Mouse (Mus musculus) stomach, embryonic 15.5 days (tissue): Measurements from ENCODE around the gene Pdcd2. TPM values are rescaled to one million over a fixed set of nuclear protein-coding genes. Genes with fewer than 3 reads are reported as not detected.

Experiments
- ATAC-seq: fragments of 200-750 bp; cut with Nextera tagmentation; 2 replicates; pipeline ENCODE4 v1.8.0; 2017; ENCODE audit warnings: low read depth, moderate number of reproducible peaks, moderate TSS enrichment; ENCODE audit not compliant: insufficient read depth, low FRiP score
- H3K27ac ChIP-seq: fragments of 300-500 bp; sonication (generic); 2 replicates; pipeline ENCODE4 v1.5.1; 2015; ENCODE audit warnings: mild to moderate bottlenecking, inconsistent platforms
- H3K27me3 ChIP-seq: fragments of 300-500 bp; sonication (generic); replicated peaks from 2 replicates; pipeline ENCODE4 v1.6.1; 2015; ENCODE audit warnings: inconsistent platforms
- H3K36me3 ChIP-seq: fragments of 300-500 bp; sonication (generic); 2 replicates; pipeline ENCODE4 v1.6.1; 2015; ENCODE audit warnings: inconsistent platforms
- H3K4me1 ChIP-seq: fragments of 300-500 bp; sonication (generic); 2 replicates; pipeline ENCODE4 v1.6.1; 2015; ENCODE audit warnings: inconsistent platforms
- H3K4me2 ChIP-seq: fragments of 300-500 bp; sonication (generic); 2 replicates; pipeline ENCODE4 v1.6.1; 2015; ENCODE audit warnings: mild to moderate bottlenecking, inconsistent platforms
- H3K4me3 ChIP-seq: fragments of 300-500 bp; sonication (generic); replicated peaks from 2 replicates; pipeline ENCODE4 v1.5.1; 2015; ENCODE audit warnings: inconsistent platforms
- H3K9ac ChIP-seq: fragments of 300-500 bp; sonication (generic); 2 replicates; pipeline ENCODE4 v1.6.1; 2015; ENCODE audit warnings: inconsistent platforms
- H3K9me3 ChIP-seq: fragments of 300-500 bp; sonication (generic); 2 replicates; pipeline ENCODE4 v1.6.1; 2016; ENCODE audit warnings: inconsistent platforms
- WGBS: fragments of 180-500 bp; shearing (Covaris S2); methylation state at CpG from one replicate; pipeline ENCODE4 v1.1.7; 2015; 5-methylcytosine and 5-hydroxymethylcytosine counted together
- polyA plus RNA-seq: library from polyadenylated mRNA; unstranded; fragments of >200 nt; fragmentation: Nextera tagmentation; extraction: Ambion mirVana; gene quantifications from 2 replicates; pipeline ENCODE4 v1.2.1, GENCODE M21; 2015

Pdcd2 gene
- polyA plus RNA-seq, 1 experiment from 2014 or later, result 45.1 TPM

DNA sequence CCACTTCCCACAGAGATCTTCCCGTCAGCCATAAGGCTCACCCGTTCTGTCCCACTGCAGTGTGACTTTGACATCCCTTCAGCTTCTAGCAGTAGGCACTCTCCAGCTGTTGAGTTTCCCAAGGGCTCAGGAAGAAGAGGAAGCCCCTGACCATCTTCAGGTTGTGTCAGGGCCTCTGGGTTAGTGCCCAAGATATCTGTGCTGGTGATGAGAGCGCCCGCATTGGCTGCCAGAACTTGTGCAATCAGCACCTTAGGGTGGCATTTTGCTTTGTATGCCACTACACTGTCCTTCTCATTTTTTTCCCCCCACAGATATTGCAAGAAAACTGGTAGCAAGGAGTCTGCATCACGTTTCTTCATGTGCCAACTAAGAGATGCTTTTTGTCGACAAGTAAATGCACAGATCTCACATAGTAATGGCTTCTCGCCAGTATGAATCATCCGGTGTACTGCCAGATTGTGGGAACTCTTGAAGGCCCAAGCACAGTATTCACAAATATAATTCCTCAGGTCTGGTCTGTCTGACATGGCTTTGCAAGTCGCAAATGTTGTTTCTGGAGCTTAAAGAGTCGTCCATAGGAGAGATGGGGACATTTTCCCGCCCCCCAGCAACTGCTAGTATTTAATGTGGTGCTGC, 8.2 kb upstream of the Pdcd2 start:
- Histone ChIP-seq H3K27me3 (no peaks in the 10 kb centered on the region), H3K9ac (no peak overlapping the region), H3K27ac (no peak overlapping the region), H3K9me3 (no peaks in the 10 kb centered on the region), H3K4me1 (no peaks in the 10 kb centered on the region), H3K4me2 (no peak overlapping the region), H3K4me3 (no peak overlapping the region), H3K36me3 (no peaks in the 10 kb centered on the region)
- ATAC-seq, result no peak
- 63% methylated on average over 11 of the region's 11 CpGs for WGBS

DNA sequence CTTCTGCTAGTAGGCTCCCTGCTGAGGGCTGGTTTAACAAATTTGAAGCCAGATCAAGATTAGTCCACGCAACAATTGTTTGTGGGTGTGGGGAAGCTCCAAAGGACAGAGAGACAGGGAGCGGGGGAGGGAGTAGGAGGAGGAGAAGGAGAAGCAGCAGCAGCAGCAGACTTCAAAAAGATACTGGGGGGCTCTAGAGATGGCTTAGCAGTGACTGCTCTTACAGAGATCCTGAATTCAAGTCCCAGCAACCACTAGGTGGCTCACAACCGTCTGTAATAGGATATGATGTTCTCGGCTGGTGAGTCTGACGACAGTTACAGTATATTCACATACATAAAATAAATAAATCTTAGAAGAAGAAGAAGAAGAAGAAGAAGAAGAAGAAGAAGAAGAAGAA, 3.0 kb upstream of the Pdcd2 start:
- Histone ChIP-seq H3K27ac (no peak overlapping the region), H3K9ac (no peak overlapping the region), H3K36me3 (no peaks in the 10 kb centered on the region), H3K4me3 (no peak overlapping the region), H3K4me2 (no peak overlapping the region), H3K9me3 (no peaks in the 10 kb centered on the region), H3K4me1 (peaks cover 6% of the 10 kb centered on the region), H3K27me3 (no peaks in the 10 kb centered on the region)
- 28% methylated on average over 5 of the region's 5 CpGs for WGBS
- ATAC-seq, result no peak

- Histone ChIP-seq H3K27ac (no peak overlapping the region), H3K36me3 (no peaks in the 10 kb centered on the region), H3K4me2 (no peak overlapping the region), H3K4me1 (peaks cover 6% of the 10 kb centered on the region), H3K9me3 (no peaks in the 10 kb centered on the region), H3K27me3 (no peaks in the 10 kb centered on the region), H3K4me3 (no peak overlapping the region), H3K9ac (no peak overlapping the region)
- no peak for ATAC-seq
- 72% methylated on average over 2 of the region's 2 CpGs for WGBS
These were observed 1.8 kb upstream of the Pdcd2 start for GRCm38 (mm10) chr17:15528887-15529286.

GRCm38 (mm10) chr17:15527811-15528136, 673 bp upstream of the Pdcd2 start:
- Histone ChIP-seq H3K4me3 (peak overlapping the region; percentile 93), H3K27ac (no peak overlapping the region), H3K4me1 (peaks cover 6% of the 10 kb centered on the region), H3K36me3 (0 out of 2 replicates have a peak, but pooled peaks cover 2% of the 10 kb centered on the region), H3K27me3 (no peaks in the 10 kb centered on the region), H3K9me3 (no peaks in the 10 kb centered on the region), H3K9ac (no peak overlapping the region), H3K4me2 (peak overlapping the region; percentile 80)
- WGBS, result 44% methylated on average over 3 of the region's 3 CpGs
- no peak for ATAC-seq

DNA sequence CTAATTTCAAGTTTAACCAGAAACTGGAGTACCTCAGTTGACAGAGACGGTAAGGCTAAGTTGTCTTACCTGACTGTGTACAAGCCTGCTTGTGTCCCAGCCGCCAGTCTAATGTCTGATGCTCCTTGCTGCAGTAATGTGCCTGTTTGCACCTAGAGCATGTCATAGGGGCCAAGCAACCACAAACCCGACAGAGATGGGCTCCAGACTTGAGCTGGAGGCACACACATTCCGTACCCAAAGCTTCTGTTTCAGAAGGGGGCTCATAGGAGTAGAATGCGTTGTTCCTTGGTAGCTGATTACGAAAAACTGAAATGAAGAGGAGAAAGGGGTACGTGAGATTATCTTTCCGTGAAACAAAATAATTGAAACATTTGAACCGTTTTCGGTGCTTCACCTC, 797 bp downstream of the Pdcd2 start:
- Histone ChIP-seq H3K9ac (peak overlapping the region; percentile 93), H3K4me2 (peak overlapping the region; percentile 80), H3K27me3 (no peaks in the 10 kb centered on the region), H3K4me1 (peaks cover 6% of the 10 kb centered on the region), H3K27ac (no peak overlapping the region; the same call in 1 of the 2 replicates), H3K4me3 (peak overlapping the region; percentile 93), H3K36me3 (peaks cover 11% of the 10 kb centered on the region; the same call in 1 of the 2 replicates), H3K9me3 (no peaks in the 10 kb centered on the region)
- 8% methylated on average over 10 of the region's 10 CpGs for WGBS
- ATAC-seq, result no peak

DNA sequence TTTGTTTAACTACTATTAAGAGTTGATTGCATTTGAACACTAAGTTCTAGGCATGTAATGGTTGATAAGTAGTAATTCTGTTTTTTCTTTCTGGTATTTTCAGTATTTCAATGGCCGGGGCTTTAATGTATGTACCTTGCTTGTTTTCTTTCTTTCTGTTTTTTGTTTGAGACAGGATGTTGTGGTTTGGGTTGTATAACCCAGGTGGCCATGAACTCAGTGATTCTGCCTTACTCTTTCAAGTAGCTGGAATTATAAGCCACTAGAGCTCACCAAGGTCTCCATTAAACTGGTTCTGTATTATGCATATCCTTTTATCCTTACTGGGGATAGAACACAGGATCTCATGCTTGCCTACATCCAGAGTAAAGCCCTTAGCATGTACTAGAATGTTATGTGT, 8.3 kb downstream of the Pdcd2 start:
- Histone ChIP-seq H3K4me1 (no peaks in the 10 kb centered on the region), H3K27me3 (no peaks in the 10 kb centered on the region), H3K4me2 (no peak overlapping the region), H3K27ac (no peak overlapping the region), H3K4me3 (no peak overlapping the region), H3K9ac (no peak overlapping the region), H3K9me3 (no peaks in the 10 kb centered on the region), H3K36me3 (peaks cover 46% of the 10 kb centered on the region)
- 95% methylated on average over 1 of the region's 1 CpGs for WGBS
- ATAC-seq, result no peak

DNA sequence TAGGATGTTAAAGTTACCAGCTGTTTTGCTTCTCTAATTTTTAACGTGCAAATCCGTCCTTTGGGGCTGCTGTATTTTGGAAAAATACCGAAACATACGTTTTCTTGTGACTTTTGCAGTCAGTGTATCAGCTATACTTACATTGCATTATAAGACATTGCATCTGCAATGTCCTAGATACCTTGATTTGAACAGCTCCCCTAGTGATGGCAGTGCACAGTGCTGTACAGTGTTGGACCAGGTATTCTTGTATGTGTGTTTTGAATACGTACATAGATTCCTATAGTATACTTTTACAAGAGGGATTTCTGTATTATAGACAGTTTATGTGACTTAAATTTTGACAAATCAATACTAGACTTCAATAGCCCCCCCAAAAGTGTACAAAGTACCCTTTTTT, 8.9 kb downstream of the Pdcd2 start:
- Histone ChIP-seq H3K9ac (no peak overlapping the region), H3K27me3 (no peaks in the 10 kb centered on the region), H3K4me3 (no peak overlapping the region), H3K27ac (no peak overlapping the region), H3K4me2 (no peak overlapping the region), H3K9me3 (no peaks in the 10 kb centered on the region), H3K4me1 (no peaks in the 10 kb centered on the region), H3K36me3 (peaks cover 51% of the 10 kb centered on the region)
- no peak for ATAC-seq
- 92% methylated on average over 5 of the region's 5 CpGs for WGBS

GRCm38 (mm10) chr17:15517776-15518175, 9.3 kb downstream of the Pdcd2 start:
- no peak for ATAC-seq
- 72% methylated on average over 5 of the region's 5 CpGs for WGBS
- Histone ChIP-seq H3K4me1 (no peaks in the 10 kb centered on the region), H3K9ac (no peak overlapping the region), H3K4me3 (no peak overlapping the region), H3K27me3 (no peaks in the 10 kb centered on the region), H3K36me3 (peaks cover 48% of the 10 kb centered on the region), H3K27ac (no peak overlapping the region), H3K9me3 (no peaks in the 10 kb centered on the region), H3K4me2 (no peak overlapping the region)

- H3K27ac ChIP-seq, result no peak overlapping the region
- H3K9me3 ChIP-seq, result no peaks in the 10 kb centered on the region
- peaks cover 56% of the 10 kb centered on the region for H3K36me3 ChIP-seq
- no peaks in the 10 kb centered on the region for H3K27me3 ChIP-seq
- H3K4me2 ChIP-seq, result no peak overlapping the region
- no peak for ATAC-seq
- no peaks in the 10 kb centered on the region for H3K4me1 ChIP-seq
- H3K4me3 ChIP-seq, result no peak overlapping the region
- 84% methylated on average over 2 of the region's 2 CpGs for WGBS
- no peak overlapping the region for H3K9ac ChIP-seq
These were observed 16.4 kb downstream of the Pdcd2 start for GRCm38 (mm10) chr17:15510694-15511093.

DNA sequence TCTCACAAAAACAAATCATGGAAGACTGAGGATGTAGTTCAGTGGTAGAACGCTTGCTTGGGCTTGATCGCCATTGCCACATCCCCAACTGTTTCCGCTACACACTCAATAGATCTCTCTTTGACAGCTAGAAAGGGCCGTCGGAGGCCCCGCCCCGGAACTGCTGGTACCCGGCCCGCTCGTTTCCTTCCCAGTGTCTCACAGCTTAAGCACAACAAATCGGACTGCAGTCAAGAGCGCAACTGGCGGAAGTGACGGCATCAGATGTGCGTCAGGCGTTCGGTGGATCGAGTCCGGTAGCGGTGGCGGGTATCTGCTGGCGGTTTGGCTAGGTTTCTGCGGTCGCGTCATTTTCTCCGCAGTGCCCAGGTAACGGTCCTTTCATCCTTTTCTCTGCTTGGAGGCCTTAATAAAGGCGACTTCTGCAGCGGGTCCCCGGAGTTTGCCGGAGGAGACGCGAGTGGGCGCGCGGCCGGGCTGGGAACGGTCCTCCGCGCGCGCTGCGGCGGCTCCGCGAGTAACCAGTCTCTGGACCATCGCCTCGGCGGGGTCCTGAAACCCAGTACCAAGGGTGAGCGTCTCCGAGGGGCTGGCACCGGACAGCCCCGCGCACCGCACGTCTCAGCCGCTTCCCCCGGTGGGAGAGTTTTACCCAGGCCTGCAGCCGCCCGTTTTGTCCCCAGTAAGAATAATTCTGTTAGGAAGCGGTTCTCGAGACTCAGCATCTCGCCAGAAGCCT, 27.3 kb downstream of the Pdcd2 start, which contains the start of the genes Psmb1 and Tbp:
TSS of gene Psmb1 (minus strand) at position 96 of the 739 bp plus-strand sequence.
TSS of gene Tbp (plus strand) at position 233 of the 739 bp plus-strand sequence.
- H3K4me1 ChIP-seq, result peaks cover 13% of the 10 kb centered on the region
- H3K27ac ChIP-seq, result peak within 1 kb of the TSS; percentile 96
- under 1% methylated on average over 63 of the region's 63 CpGs for WGBS
- H3K36me3 ChIP-seq, result peaks cover 8% of the 10 kb centered on the region
- H3K9me3 ChIP-seq, result no peaks in the 10 kb centered on the region
- peak within 1 kb of the TSS; percentile 80; the same call in 1 of the 2 replicates for H3K9ac ChIP-seq
- no peaks in the 10 kb centered on the region for H3K27me3 ChIP-seq
- peak; percentile 92 for ATAC-seq
- peak within 1 kb of the TSS; percentile 99 for H3K4me3 ChIP-seq
- H3K4me2 ChIP-seq, result peak within 1 kb of the TSS; percentile 81

DNA sequence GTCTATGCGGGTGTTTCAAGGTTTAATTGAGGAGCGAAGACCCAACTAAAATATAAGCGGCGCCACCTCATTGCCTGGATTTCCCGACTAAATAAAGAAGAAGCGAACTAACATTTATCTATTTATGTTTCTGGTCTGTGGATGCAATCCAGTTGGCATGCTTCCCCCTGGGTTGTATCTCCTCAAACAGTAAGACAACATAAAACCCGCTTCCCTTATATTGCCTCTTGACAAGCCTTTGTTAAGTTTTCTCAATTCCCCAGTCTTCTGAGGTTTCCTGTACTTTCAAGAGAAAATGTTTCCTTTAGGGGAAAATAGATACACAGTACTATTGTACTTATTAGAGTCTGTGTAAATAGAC, 28.4 kb downstream of the Pdcd2 start:
- Histone ChIP-seq H3K27me3 (no peaks in the 10 kb centered on the region), H3K9me3 (no peaks in the 10 kb centered on the region), H3K4me1 (peaks cover 13% of the 10 kb centered on the region), H3K9ac (no peak overlapping the region), H3K4me2 (peak overlapping the region; percentile 81), H3K4me3 (peak overlapping the region; percentile 99), H3K27ac (0 out of 2 replicates have a peak overlapping the region, but pooled peaks have one; percentile 96), H3K36me3 (no peaks in the 10 kb centered on the region; the same call in 1 of the 2 replicates)
- ATAC-seq, result no peak
- WGBS, result 43% methylated on average over 7 of the region's 7 CpGs
